Mouse (Mus musculus): ENCODE measurements around the gene Tubg2. TPM values are rescaled to one million over a fixed set of nuclear protein-coding genes. Genes with fewer than 3 reads are reported as not detected.

Gene Tubg2
- total and polyA plus RNA-seq, 3 experiments = 2.1 to 10.5 (median 4.7) TPM

GRCm38 (mm10) chr11:101193076-101193475, 37.4 kb downstream of the Tubg2 start (continued):
- no peak for TF ChIP-seq SMC3 (IDR thresholded peaks at IDR 0.05; ENCODE audit: low read depth, low read length)

- Histone ChIP-seq H3K4me2 (ENCODE audit: insufficient read depth, low read depth, poor library complexity, severe bottlenecking) (peak overlapping the region; percentile 44), H3K27me3 (replicated peaks) (no peaks in the 10 kb centered on the region), H3K36me3 (replicated peaks in 1 of 2; ENCODE audit: control insufficient read depth in 1 of 2, insufficient read depth in 1 of 2, low read length in 1 of 2) (peaks cover 40 to 95% of the 10 kb centered on the region in 2 experiments), H3K27ac (ENCODE audit: insufficient read depth, low read depth) (peak overlapping the region; percentile 58), H3K79me2 (replicated peaks; ENCODE audit: control insufficient read depth, extremely low read depth, insufficient read depth, poor library complexity, severe bottlenecking) (no peaks in the 10 kb centered on the region), H3K4me1 (ENCODE audit: control insufficient read depth in 1 of 2, insufficient read depth in 2 of 2) (peaks cover 25 to 44% of the 10 kb centered on the region in 2 experiments), H3K4me3 (replicated peaks in 1 of 3; ENCODE audit: low read depth in 2 of 3, low read length in 2 of 3, poor library complexity in 1 of 3) (peak overlapping the region in 1 of 3 experiments; percentile 15), H3K9ac (ENCODE audit: insufficient read depth, low read depth) (peak overlapping the region; percentile 11; the same call in 1 of the 2 replicates), H3K9me3 (replicated peaks; ENCODE audit: low read length) (no peaks in the 10 kb centered on the region)
- in situ Hi-C loops (cut with MboI; ENCODE audit: low pct_ligation_motif_present, low pct_unique_long_range_greater_than_20kb, low sequenced_read_pairs) (no loop called here), dilution Hi-C loops (cut with MboI; ENCODE audit: extremely low pct_ligation_motif_present, extremely low pct_unique_long_range_greater_than_20kb, low sequenced_read_pairs) (no loop called here)
- no peak for TF ChIP-seq RAD21 (IDR thresholded peaks at IDR 0.05; ENCODE audit: low read depth, low read length)
- TF ChIP-seq ZMIZ1 (IDR thresholded peaks at IDR 0.05; ENCODE audit: low read depth, low read length) = 0 out of 2 replicates have a peak, but pooled peaks have one; percentile 44
- no peak for DNase-seq (ENCODE audit: extremely low read depth)
Observed at GRCm38 (mm10) chr11:101194137-101194536, 38.4 kb downstream of the Tubg2 start.

DNA sequence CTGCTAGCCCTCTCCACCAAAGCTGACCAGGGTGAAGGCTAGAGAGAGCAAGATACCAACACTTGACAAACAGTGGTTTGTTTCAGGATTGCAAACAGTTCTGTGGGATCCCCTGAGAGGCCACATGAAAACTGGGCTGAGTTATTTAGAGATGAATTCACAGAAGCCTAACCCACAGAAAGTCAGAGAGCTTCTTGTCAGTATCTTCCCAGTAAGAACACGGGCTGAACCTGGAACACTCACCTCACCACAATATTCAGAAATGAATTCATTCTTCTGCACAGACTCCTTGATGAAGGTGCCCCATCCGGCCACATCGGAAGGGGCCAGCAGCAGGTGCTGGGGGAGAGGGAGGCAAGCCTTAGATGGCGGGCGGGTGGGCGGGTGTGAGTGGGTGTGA, 38.9 kb downstream of the Tubg2 start:
- Histone ChIP-seq H3K36me3 (replicated peaks in 1 of 2; ENCODE audit: control insufficient read depth in 1 of 2, insufficient read depth in 1 of 2, low read length in 1 of 2) (peaks cover 41 to 95% of the 10 kb centered on the region in 2 experiments), H3K4me1 (ENCODE audit: control insufficient read depth in 1 of 2, insufficient read depth in 2 of 2) (peaks cover 25 to 44% of the 10 kb centered on the region in 2 experiments), H3K79me2 (replicated peaks; ENCODE audit: control insufficient read depth, extremely low read depth, insufficient read depth, poor library complexity, severe bottlenecking) (no peaks in the 10 kb centered on the region), H3K9ac (ENCODE audit: insufficient read depth, low read depth) (peak overlapping the region; percentile 11), H3K4me2 (ENCODE audit: insufficient read depth, low read depth, poor library complexity, severe bottlenecking) (peak overlapping the region; percentile 44), H3K9me3 (replicated peaks; ENCODE audit: low read length) (no peaks in the 10 kb centered on the region), H3K27me3 (replicated peaks) (no peaks in the 10 kb centered on the region), H3K4me3 (replicated peaks in 1 of 3; ENCODE audit: low read depth in 2 of 3, low read length in 2 of 3, poor library complexity in 1 of 3) (peak overlapping the region in 1 of 3 experiments; percentile 15), H3K27ac (ENCODE audit: insufficient read depth, low read depth) (peak overlapping the region; percentile 58)
- in situ Hi-C loops (cut with MboI; ENCODE audit: low pct_ligation_motif_present, low pct_unique_long_range_greater_than_20kb, low sequenced_read_pairs) (no loop called here), dilution Hi-C loops (cut with MboI; ENCODE audit: extremely low pct_ligation_motif_present, extremely low pct_unique_long_range_greater_than_20kb, low sequenced_read_pairs) (no loop called here)
- DNase-seq (ENCODE audit: extremely low read depth) = peak; percentile 66
- no peak for TF ChIP-seq USF2 (conservative IDR thresholded peaks at IDR 0.05; ENCODE audit: low read depth, low read length)
- TF ChIP-seq TBP (conservative IDR thresholded peaks at IDR 0.05; ENCODE audit: low read depth, low read length) = no peak
- 0 out of 2 replicates have a peak, but pooled peaks have one; percentile 22 for TF ChIP-seq ZMIZ1 (IDR thresholded peaks at IDR 0.05; ENCODE audit: low read depth, low read length)
- no peak; the same call in none of the 2 replicates for TF ChIP-seq BHLHE40 (IDR thresholded peaks at IDR 0.05; ENCODE audit: low read depth, low read length)
- TF ChIP-seq SIN3A (IDR thresholded peaks at IDR 0.05; ENCODE audit: low read length) = no peak; the same call in 1 of the 2 replicates
- peak; percentile 74 for TF ChIP-seq CHD2 (IDR thresholded peaks at IDR 0.05; ENCODE audit: low read length)
- TF ChIP-seq E2F4 (IDR thresholded peaks at IDR 0.05; ENCODE audit: insufficient replicate concordance, low read depth, low read length) = 0 out of 2 replicates have a peak, but pooled peaks have one; percentile 32
- TF ChIP-seq MAFK (IDR thresholded peaks at IDR 0.05; ENCODE audit: insufficient replicate concordance, low read length) = peak; percentile 78
- no peak for TF ChIP-seq JUN (IDR thresholded peaks at IDR 0.05; ENCODE audit: insufficient read depth, low read depth, low read length)
- TF ChIP-seq GABPA (IDR thresholded peaks at IDR 0.05; ENCODE audit: insufficient replicate concordance, low read depth, low read length) = no peak
- peak; percentile 68; the same call in 1 of the 2 replicates for TF ChIP-seq MAZ (IDR thresholded peaks at IDR 0.05; ENCODE audit: low read depth, low read length)
- peak; percentile 85 for TF ChIP-seq TCF12 (IDR thresholded peaks at IDR 0.05; ENCODE audit: low read depth, low read length)
- no peak; the same call in 1 of the 2 replicates for TF ChIP-seq MXI1 (IDR thresholded peaks at IDR 0.05; ENCODE audit: low read depth, low read length)
- 0 out of 2 replicates have a peak, but pooled peaks have one; percentile 34 for TF ChIP-seq UBTF (IDR thresholded peaks at IDR 0.05; ENCODE audit: low read depth, low read length)
- peak; percentile 66; the same call in 1 of the 2 replicates for TF ChIP-seq JUND (conservative IDR thresholded peaks at IDR 0.05; ENCODE audit: low read depth, low read length)
- TF ChIP-seq NRF1 (IDR thresholded peaks at IDR 0.05; ENCODE audit: low read depth, low read length) = no peak
- no peak for TF ChIP-seq ZKSCAN1 (IDR thresholded peaks at IDR 0.05; ENCODE audit: borderline replicate concordance, low read depth, low read length)
- TF ChIP-seq ZNF384 (IDR thresholded peaks at IDR 0.05; ENCODE audit: low read depth, low read length) = no peak
- TF ChIP-seq EP300 (IDR thresholded peaks at IDR 0.05; ENCODE audit: low read length) = peak; percentile 86
- TF ChIP-seq USF1 (IDR thresholded peaks at IDR 0.05; ENCODE audit: low read depth, low read length) = no peak
- no peak for TF ChIP-seq SMC3 (IDR thresholded peaks at IDR 0.05; ENCODE audit: low read depth, low read length)
- TF ChIP-seq IRF4 (IDR thresholded peaks at IDR 0.05; ENCODE audit: low read depth, low read length) = peak; percentile 78
- TF ChIP-seq ZC3H11A (IDR thresholded peaks at IDR 0.05; ENCODE audit: low read depth, low read length) = no peak
- TF ChIP-seq CHD1 (IDR thresholded peaks at IDR 0.05; ENCODE audit: low read depth, low read length) = no peak
- TF ChIP-seq CTCF (conservative IDR thresholded peaks at IDR 0.05 in 1 of 2, IDR thresholded peaks at IDR 0.05 in 1 of 2; ENCODE audit: low read depth in 2 of 2, low read length in 2 of 2) = no peak
- TF ChIP-seq RCOR1 (conservative IDR thresholded peaks at IDR 0.05; ENCODE audit: low read depth, low read length) = peak; percentile 82
- TF ChIP-seq HCFC1 (IDR thresholded peaks at IDR 0.05; ENCODE audit: low read depth, low read length) = no peak
- TF ChIP-seq MAX (IDR thresholded peaks at IDR 0.05; ENCODE audit: low read length) = no peak; the same call in 1 of the 2 replicates
- no peak for TF ChIP-seq POLR2A (IDR thresholded peaks at IDR 0.05; ENCODE audit: low read depth, low read length)

Data from CH12.LX (cell line).